Mouse (Mus musculus) urinary bladder, postnatal 25 days (tissue): ENCODE data around the gene Mtx2.

Experiments used
- DNase-seq: peaks from one replicate; pipeline ENCODE4 v3.0.0; 2022; ENCODE audit warnings: low spot score

Mtx2 gene

GRCm38 (mm10) chr2:74825730-74826430, at the start of gene Mtx2:
Gene Mtx2, plus strand, starts transcription at chr2:74825803.
- peak; percentile 73 for DNase-seq

GRCm38 (mm10) chr2:74777536-74778275, 47.9 kb upstream of the Mtx2 start:
- no peak for DNase-seq

DNA sequence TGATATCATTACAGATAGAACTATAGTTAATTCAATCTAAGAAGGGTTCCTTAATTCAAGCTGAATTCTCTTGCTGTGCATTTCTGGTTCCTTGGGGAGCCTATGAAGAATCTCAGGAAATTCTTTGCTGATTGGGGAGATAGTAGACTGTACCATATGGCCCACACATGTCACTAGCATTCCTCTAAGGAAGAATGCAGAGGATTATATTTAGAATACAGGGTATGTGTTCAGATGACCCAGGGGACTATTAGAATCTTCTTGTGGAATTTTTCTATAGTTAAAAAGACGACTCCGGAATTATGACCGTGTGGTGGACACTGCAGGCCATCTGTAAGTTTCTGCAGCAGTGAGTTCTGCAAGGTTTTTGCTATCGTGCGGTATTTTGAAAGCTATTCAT, 44.2 kb upstream of the Mtx2 start:
- no peak for DNase-seq

DNA sequence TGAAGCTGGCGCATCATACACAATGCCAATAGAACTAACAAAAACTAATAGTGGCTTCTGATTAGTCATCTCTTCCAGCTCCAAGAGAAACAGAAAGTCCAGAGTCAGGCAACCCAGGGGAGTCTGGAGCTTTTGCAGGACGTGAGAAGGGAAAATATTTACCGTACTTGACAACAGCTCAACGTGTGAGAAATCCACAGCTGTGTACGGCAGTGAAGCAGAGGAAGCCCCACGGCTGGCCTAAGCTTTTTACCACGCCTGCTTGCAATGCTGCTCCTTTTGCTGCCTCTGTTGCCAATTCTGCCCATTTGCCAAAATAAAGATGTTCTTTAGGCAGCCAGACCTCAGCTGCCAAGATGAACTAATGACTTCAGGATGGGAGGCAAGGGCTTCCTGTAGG, 30.1 kb upstream of the Mtx2 start:
- no peak for DNase-seq

- DNase-seq, result no peak
These were observed 17.2 kb upstream of the Mtx2 start for GRCm38 (mm10) chr2:74808431-74808830.

DNA sequence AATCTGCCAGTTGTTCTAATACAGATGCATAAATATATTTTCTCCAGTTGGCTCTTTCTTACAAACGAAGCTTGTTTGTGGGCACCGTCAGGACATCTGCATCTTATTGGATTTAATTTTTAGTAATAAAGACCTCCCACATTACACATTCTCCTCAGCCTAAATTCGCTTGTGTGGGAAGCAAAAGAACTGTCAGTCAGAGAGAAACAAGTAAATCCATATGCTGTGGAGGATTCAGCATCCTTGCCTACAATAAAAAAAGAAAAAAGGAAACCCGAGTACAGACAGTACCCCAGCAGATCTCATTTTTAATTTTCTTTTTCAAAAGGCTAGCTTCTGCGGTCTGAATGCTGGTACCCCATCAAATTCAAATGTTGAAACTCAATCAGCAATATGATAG, 2.9 kb upstream of the Mtx2 start:
- DNase-seq, result no peak

DNA sequence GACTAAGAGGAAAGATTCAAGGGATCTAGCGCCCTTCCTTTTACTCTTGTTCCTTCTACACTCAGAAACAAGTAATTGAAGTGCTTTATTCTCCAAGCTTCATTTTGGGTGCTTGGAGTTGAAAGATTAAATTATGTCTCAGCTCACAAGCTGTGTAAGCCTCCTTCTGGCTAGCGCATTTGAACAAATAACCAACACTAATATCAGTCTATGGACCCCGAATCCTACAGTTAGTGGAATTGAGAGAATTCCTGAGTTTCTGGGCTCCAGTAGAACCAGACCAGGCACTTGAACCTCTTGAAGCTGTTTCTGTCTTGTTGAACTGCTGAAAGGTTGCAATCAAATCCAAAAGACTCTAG, 253 bp upstream of the Mtx2 start:
- no peak for DNase-seq

DNA sequence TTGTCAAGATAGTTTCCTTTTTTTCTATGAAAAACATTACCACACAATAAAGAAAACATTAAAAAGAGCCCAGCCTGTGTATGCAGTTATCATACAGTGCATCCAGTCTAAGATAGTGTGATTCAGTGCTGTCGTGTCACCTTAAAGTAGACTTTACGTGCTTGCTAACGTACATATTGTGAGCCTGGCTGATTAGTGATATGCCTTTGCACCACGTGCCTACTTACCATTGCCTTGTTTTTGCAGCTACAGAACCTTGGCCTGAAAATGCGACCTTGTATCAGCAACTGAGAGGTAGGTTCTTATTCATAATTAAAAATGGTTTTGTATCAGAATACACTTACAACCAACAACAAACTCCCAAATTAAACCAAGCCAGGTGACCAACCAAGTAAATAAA, 21.4 kb downstream of the Mtx2 start:
- DNase-seq, result no peak

DNA sequence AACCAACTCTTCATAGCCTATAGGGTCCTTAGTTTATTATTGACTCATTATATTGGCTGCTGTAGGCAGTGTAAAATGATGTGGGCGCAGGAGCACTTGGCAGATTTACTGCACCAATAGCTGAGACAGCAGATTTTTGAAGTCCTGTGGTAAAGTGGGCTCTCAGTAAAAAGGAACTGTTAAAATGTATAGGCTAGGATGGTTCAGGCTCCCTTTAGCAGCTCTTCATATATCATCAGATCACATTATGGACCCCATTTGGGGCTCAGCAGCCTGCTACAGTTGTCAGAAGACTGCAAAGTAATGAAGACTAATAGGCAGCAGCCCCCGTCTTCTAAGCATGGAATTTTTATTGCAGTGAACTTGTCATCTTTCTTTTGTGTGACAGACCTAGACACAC, 21.9 kb downstream of the Mtx2 start:
- no peak for DNase-seq

DNA sequence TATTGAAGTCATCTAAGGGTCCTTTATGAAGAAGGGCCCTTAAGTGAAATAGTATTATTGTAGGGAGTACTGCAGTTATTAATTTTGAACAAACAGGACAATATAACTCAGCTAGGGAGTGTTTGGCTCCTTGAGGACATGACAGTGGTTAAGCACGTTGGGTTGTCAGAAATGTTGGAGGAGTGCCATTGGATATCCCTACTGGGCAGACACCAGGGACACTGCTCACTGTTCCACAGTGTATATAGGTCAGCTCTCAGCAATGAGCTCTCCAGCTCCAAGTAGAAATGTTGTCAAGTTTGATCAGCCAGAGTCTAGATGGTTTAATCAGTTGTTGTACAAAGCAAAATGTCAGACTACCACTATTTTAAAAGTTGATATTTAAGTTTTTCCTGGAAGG, 24.4 kb downstream of the Mtx2 start:
- DNase-seq, result no peak

GRCm38 (mm10) chr2:74862070-74862476, 36.5 kb downstream of the Mtx2 start:
- no peak for DNase-seq

DNA sequence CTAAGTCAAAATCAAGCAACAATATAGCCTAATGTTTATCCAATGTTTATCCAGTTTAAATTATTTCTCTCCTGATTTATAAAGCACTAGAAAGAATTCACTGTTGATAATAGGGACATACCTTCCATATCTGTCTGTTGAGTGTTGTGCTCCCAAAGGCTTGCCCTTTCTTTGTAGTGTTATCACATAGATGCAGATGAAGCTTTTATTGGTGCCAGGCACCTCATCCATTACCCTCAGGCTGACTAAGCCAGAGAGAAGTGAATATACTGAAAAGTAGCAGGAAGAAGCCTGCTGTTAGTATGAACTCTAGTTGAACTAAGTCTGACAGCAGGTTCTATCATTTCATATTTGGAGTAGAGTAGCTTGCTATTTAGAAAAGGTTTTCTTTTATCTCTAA, 39.8 kb downstream of the Mtx2 start:
- DNase-seq, result no peak

DNA sequence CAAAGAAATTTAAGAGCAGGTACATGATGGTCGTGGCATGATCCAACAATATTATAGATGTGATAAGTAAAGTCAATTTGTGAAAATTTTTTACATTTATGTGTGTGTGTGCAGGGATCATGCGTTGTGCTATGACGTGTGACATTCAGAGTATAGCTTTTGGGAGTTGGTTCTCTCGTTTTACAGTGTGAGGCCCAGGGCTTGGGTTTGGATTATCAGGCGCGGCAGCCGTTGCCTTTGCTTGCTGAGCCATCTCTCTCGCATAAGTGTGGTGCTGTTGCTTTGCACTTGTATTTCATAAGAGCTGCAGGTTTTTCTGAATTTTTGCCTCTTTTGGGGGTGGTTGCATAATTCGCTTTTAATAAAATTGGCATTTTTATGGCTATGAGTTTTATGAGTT, 48.4 kb downstream of the Mtx2 start:
- no peak for DNase-seq

- DNase-seq, result no peak
These were observed 58.8 kb downstream of the Mtx2 start for GRCm38 (mm10) chr2:74884357-74884756.

GRCm38 (mm10) chr2:74891868-74892267, 66.3 kb downstream of the Mtx2 start:
- no peak for DNase-seq

DNA sequence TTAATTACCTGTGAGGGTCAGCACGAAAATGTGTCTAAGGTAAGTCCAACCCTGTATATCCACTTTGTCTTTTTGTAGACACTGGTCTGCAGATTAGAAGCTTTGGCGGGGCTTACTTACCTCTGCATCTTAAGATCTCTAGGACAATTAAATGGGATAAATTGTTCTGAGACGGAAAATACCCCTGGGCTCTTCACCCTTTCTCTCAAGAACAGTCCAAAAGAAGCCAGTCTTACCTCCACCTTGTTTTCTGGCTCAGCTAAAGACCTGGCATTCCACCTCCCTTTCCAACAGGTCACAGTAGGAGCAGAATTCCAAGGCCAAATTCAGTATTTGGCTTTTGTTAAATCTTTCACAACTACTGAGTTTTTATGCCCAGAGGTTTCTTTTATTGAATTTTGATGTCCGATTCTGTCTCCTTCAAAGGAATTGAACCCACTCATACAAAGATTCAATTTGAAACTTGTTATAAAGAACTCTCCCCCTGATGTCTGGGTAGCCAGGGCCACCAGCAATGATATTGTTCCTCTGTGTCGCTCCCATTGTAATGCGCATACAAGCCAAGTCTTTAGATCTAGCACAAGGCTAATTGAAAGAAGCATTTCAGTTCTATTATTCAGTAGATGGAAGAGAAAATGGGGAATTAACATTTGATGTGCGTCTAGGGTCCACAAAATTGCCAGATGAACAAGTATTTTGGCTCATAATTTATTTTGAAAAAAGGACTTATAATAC, 67.4 kb downstream of the Mtx2 start:
- no peak for DNase-seq

DNA sequence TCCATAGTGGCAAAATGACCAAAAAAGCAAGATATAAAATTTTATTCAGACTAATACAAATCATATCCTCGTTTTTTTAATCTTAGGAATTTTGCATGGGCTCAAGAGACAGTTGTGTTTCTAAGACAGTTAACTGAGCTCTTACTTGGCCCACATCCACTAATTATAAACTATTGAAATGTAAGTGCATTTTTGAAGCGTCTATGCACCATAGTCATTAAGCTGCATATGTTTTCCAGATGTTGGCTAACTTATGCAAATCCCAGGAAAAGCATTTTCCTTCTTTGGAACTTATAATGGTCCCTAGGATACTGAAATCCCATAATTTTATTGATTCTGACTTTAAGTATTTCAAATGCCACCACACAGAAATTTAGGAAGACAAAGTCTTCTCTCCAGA, 68.5 kb downstream of the Mtx2 start:
- no peak for DNase-seq

GRCm38 (mm10) chr2:74899973-74900372, 74.4 kb downstream of the Mtx2 start:
- DNase-seq, result no peak

- DNase-seq, result no peak
These were observed 76.2 kb downstream of the Mtx2 start for GRCm38 (mm10) chr2:74901764-74902295.

DNA sequence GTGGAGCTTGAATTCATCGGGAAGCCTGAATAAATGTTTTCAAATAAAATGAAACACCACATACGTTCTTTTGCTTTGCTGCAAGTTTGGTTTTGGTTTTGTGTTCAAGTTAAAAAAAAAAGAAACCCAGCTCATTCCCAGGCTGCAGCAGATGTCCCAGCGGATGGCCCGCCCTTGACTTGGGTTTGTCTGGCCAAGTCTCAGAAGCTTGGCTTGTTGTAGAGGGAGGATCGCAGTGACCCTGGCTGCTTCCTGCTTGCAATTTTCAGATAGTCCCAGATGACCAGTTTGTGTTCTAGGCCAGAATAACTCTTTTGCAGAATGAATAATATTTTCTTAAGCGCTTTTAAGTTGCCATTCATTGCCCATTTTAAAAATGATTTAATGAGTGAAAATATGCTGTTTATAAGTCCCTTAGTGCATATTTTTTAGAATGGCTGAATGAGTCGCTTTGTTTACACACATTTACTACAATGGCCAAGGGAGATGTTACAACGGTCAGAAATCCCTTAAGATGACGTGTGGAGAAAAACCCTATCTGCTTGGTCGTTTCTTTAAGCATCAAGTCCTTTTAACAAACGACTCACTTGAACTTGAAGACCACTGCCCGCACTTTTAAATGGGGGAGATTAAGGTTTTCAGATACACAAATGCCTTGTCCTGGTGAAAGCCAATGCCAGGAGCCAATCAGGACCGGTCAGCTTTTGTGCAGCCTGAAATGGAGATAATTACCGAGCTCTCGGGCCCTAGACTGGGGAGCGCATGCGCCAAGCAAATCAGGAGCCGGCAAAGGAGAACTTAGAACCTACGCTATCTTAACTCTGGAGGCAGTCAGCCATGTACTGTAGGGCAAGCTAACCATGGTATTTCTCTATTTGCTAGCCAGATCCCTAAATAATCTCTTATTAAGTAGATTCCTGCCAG, 82.0 kb downstream of the Mtx2 start:
- DNase-seq, result peak; percentile 9

- no peak for DNase-seq
These were observed 86.4 kb downstream of the Mtx2 start for GRCm38 (mm10) chr2:74912031-74912430.
